Mouse (Mus musculus): Measurements from ENCODE around the gene Dpp6. TPM values are rescaled to one million over a fixed set of nuclear protein-coding genes. Genes with fewer than 3 reads are reported as not detected.

Gene Dpp6
- polyA plus RNA-seq, 1 experiment from 2014 or later, result 12.7 TPM

DNA sequence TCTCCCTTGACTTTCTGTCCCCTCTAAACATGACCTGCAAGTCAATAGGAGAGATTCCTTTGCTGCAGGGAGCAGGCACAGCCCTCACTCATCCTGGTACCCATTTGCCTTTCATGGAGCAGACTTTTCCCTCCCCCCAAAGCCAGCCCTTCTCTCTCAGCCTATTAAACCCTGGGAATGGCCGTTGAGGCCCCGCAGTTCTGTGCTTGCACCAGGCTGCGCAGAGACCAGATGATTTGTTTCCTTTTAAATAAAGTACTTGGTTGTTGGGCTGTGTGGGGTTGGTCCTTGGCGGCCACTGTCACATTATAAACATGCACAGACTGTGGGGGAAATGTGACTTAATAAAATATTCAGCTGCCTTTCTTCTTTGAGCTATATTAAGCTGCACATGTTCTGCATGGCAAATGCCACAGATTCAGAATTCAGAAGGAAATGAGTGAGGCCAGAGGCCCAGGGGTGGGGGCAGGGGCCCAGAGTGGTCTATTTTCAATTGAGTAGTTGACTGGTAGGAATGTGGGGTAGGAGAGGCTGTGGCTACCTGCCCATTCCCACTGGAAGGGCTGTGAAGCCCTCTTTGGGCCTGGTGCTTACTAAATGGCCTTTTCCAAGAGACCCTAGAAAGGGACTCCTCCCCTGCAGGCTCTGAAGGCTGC lies 489.6 kb downstream of the Dpp6 start:
- no peaks in the 10 kb centered on the region for H3K36me3 ChIP-seq
- no peaks in the 10 kb centered on the region for H3K9me3 ChIP-seq
- DNase-seq (ENCODE audit: low spot score), result no peak
- 70% methylated on average over 4 of the region's 4 CpGs for WGBS
- no peak overlapping the region for H3K4me3 ChIP-seq
- H3K4me1 ChIP-seq (replicated peaks), result peaks cover 4% of the 10 kb centered on the region; the same call in 1 of the 2 replicates
- H3K27me3 ChIP-seq (ENCODE audit: insufficient read depth, poor library complexity, severe bottlenecking), result no peaks in the 10 kb centered on the region
- H3K27ac ChIP-seq, result 0 out of 2 replicates have a peak overlapping the region, but pooled peaks have one; percentile 23

DNA sequence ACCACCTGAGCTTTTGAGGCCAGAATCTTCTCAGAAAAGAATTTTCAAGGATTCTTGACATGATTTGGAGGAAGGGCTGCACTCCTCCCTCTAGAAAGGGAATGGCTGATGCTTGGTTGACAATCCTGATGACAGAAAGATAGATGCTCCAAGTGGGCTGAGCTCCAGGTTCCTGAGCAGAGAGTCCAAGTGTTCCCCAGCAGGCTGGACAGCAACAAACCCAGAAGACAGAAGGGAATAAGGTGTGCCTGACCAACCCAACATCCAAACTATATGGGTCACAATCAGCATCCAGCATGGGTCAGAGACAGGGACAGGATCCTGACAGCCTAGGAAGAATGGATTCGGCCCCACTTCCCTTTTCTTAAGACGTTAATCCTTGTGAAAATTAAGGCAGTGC lies 493.2 kb downstream of the Dpp6 start:
- no peaks in the 10 kb centered on the region for H3K9me3 ChIP-seq
- no peak for DNase-seq (ENCODE audit: low spot score)
- peaks cover 4% of the 10 kb centered on the region; the same call in 1 of the 2 replicates for H3K4me1 ChIP-seq (replicated peaks)
- H3K27me3 ChIP-seq (ENCODE audit: insufficient read depth, poor library complexity, severe bottlenecking), result no peaks in the 10 kb centered on the region
- H3K4me3 ChIP-seq, result no peak overlapping the region
- H3K36me3 ChIP-seq, result no peaks in the 10 kb centered on the region
- 64% methylated on average over 2 of the region's 2 CpGs for WGBS
- no peak overlapping the region for H3K27ac ChIP-seq

DNA sequence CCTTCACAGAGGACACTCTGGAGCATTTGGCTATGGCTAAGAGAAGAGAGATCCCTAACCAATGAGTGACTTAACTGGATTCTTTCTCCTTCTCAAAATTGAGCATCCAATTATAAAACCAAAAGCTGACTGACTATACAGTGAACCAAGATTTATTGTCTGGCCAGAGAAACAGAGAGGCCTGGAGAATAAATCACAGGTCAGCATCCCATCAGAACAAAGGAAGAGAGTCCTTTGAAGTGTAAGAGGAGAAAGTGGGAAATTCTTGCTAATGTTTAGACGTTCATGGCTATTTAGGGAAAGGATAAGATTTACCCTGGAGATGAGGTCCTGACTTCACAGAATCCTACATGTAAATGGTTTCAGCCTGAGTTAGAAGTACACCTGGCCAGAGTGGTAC lies 499.7 kb downstream of the Dpp6 start:
- Histone ChIP-seq H3K9me3 (no peaks in the 10 kb centered on the region), H3K27me3 (ENCODE audit: insufficient read depth, poor library complexity, severe bottlenecking) (no peaks in the 10 kb centered on the region), H3K4me1 (replicated peaks) (no peaks in the 10 kb centered on the region), H3K36me3 (no peaks in the 10 kb centered on the region), H3K4me3 (no peak overlapping the region), H3K27ac (no peak overlapping the region)
- no peak for DNase-seq (ENCODE audit: low spot score)
- 58% methylated on average over 1 of the region's 1 CpGs for WGBS

DNA sequence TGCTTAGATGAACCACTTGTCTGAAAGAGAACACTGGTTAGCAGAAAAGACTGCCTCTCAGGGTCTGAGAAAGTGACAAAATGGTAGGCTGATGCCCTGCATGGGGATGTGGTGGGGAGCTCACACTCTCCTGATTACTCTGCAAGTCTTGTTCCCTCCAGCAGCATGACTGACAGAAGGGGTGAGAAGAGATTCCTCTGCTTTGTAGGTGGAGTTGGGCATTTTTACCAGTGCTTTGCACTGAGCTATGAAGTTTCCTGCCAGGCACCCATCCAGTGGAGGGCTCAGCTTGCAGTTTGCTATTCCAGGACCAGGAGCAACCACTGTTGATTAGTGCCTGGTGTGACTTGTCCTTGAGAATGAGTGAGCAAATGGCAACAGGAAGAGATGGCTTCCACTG lies 500.3 kb downstream of the Dpp6 start:
- no peaks in the 10 kb centered on the region for H3K36me3 ChIP-seq
- no peak for DNase-seq (ENCODE audit: low spot score)
- H3K4me3 ChIP-seq, result no peak overlapping the region
- H3K27ac ChIP-seq, result no peak overlapping the region
- H3K4me1 ChIP-seq (replicated peaks), result no peaks in the 10 kb centered on the region
- H3K27me3 ChIP-seq (ENCODE audit: insufficient read depth, poor library complexity, severe bottlenecking), result no peaks in the 10 kb centered on the region
- H3K9me3 ChIP-seq, result no peaks in the 10 kb centered on the region

GRCm38 (mm10) chr5:27317832-27318231 lies 500.8 kb downstream of the Dpp6 start:
- no peak overlapping the region for H3K27ac ChIP-seq
- H3K4me3 ChIP-seq, result no peak overlapping the region
- WGBS, result 73% methylated on average over 1 of the region's 1 CpGs
- H3K9me3 ChIP-seq, result no peaks in the 10 kb centered on the region
- no peaks in the 10 kb centered on the region for H3K27me3 ChIP-seq (ENCODE audit: insufficient read depth, poor library complexity, severe bottlenecking)
- H3K36me3 ChIP-seq, result no peaks in the 10 kb centered on the region
- DNase-seq (ENCODE audit: low spot score), result no peak
- H3K4me1 ChIP-seq (replicated peaks), result no peaks in the 10 kb centered on the region

DNA sequence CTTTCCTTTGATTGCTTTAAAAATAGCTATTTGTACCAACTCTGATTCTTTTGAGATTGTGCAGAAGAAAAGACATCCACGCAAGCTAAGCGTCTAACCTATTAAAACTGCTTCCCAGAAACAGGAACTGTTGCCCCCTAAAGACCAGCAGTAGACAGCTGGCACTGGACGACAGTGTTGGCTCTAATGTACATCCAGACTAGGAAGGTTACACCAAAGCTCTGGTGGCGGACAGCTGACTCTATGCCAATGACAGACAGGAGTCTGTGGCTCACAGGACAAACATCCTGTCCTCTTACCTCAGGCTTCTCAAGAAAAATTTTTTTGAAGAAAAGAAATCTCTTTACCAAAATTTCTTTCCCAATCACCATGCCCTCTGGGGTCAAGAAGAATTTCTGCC lies 502.7 kb downstream of the Dpp6 start:
- Histone ChIP-seq H3K9me3 (no peaks in the 10 kb centered on the region), H3K4me3 (no peak overlapping the region), H3K27ac (no peak overlapping the region), H3K4me1 (replicated peaks) (no peaks in the 10 kb centered on the region), H3K27me3 (ENCODE audit: insufficient read depth, poor library complexity, severe bottlenecking) (no peaks in the 10 kb centered on the region), H3K36me3 (no peaks in the 10 kb centered on the region)
- 89% methylated on average over 4 of the region's 4 CpGs for WGBS
- no peak for DNase-seq (ENCODE audit: low spot score)

DNA sequence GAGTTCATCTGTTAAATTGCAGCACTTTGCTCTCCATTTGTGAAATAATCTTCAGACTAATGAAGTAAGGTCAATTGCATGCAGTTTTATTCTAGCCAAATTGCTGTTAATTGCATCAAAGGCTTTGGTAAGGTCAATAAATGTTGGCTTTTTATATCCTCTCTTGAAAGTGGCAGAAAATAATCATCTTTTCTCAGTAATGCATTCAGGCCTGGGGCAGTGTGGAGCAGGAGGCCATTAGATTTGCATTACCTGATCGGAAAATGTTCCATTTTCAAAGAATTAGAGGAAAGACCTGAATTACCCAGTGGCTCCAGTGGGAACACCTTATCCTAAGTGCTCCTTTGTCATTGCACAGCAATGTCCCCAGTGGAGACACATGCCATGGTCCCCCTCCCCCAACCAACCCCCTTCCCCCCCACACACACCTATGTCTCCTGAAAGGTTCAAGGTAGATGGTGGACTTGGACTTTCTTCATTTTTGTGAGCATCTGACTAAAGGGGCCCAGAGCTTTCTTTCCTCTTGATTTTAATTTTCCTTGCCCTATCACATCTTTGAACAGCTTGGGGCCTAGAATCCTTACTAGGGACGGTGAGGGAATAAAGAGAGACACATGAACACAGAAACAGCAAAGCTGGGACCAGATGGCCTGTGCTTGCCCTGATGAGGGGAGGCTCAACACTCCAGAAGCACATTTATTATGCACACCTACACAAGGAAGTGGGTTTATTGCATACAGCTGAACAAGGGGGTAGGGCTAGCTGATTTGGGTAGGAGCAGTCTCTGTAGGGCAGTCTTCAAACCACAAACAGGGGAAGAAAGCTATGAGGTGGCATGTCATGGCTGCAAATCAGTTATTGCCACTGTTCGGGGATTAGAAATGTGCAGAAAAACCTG lies 506.1 kb downstream of the Dpp6 start:
- H3K4me3 ChIP-seq, result no peak overlapping the region
- no peaks in the 10 kb centered on the region for H3K9me3 ChIP-seq
- WGBS, result 86% methylated on average over 3 of the region's 3 CpGs
- H3K36me3 ChIP-seq, result no peaks in the 10 kb centered on the region
- no peak for DNase-seq (ENCODE audit: low spot score)
- no peak overlapping the region for H3K27ac ChIP-seq
- no peaks in the 10 kb centered on the region for H3K27me3 ChIP-seq (ENCODE audit: insufficient read depth, poor library complexity, severe bottlenecking)
- H3K4me1 ChIP-seq (replicated peaks), result no peaks in the 10 kb centered on the region

DNA sequence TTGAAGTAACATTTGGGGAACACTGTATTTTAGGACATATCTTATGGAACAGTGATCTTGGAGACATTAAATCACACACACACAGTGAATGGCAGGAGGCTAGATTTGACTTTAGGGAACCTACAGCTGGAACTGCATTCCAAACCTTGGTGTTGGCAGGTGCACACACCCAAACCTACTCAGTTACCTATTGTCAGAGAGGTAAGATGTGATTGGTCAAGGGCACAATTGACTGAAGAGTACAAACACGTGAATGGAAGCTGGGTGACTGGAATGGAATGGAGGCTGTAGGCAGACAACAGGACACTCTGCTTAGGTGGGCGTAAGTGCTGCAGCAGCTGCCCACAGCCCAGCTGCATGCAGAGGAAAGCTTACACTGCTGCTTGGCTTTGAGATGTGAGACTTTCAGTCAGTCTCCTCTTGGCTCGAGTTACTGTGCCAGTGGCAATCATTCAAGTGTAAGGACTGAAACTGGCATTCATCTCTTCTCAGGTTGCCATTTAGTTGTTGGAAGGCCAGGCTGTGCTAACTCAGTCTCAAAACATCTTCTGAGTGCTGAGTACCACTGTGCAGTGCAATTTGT lies 507.4 kb downstream of the Dpp6 start:
- Histone ChIP-seq H3K36me3 (no peaks in the 10 kb centered on the region), H3K27me3 (ENCODE audit: insufficient read depth, poor library complexity, severe bottlenecking) (no peaks in the 10 kb centered on the region), H3K4me1 (replicated peaks) (no peaks in the 10 kb centered on the region), H3K27ac (no peak overlapping the region), H3K9me3 (no peaks in the 10 kb centered on the region), H3K4me3 (no peak overlapping the region)
- 60% methylated on average over 3 of the region's 3 CpGs for WGBS
- no peak for DNase-seq (ENCODE audit: low spot score)

- Histone ChIP-seq H3K4me3 (no peak overlapping the region), H3K36me3 (no peaks in the 10 kb centered on the region), H3K27ac (no peak overlapping the region), H3K4me1 (replicated peaks) (no peaks in the 10 kb centered on the region), H3K27me3 (ENCODE audit: insufficient read depth, poor library complexity, severe bottlenecking) (no peaks in the 10 kb centered on the region), H3K9me3 (no peaks in the 10 kb centered on the region)
- 70% methylated on average over 2 of the region's 2 CpGs for WGBS
- DNase-seq (ENCODE audit: low spot score), result no peak
These were observed 519.7 kb downstream of the Dpp6 start for GRCm38 (mm10) chr5:27336698-27337097.

- Histone ChIP-seq H3K4me1 (replicated peaks) (no peaks in the 10 kb centered on the region), H3K4me3 (no peak overlapping the region), H3K36me3 (no peaks in the 10 kb centered on the region), H3K9me3 (no peaks in the 10 kb centered on the region), H3K27ac (no peak overlapping the region), H3K27me3 (ENCODE audit: insufficient read depth, poor library complexity, severe bottlenecking) (no peaks in the 10 kb centered on the region)
- WGBS, result 82% methylated on average over 5 of the region's 5 CpGs
- DNase-seq (ENCODE audit: low spot score), result no peak
These were observed 522.4 kb downstream of the Dpp6 start for GRCm38 (mm10) chr5:27339196-27340030.

GRCm38 (mm10) chr5:27342276-27342675 lies 525.3 kb downstream of the Dpp6 start:
- Histone ChIP-seq H3K27ac (no peak overlapping the region), H3K9me3 (no peaks in the 10 kb centered on the region), H3K36me3 (no peaks in the 10 kb centered on the region), H3K27me3 (ENCODE audit: insufficient read depth, poor library complexity, severe bottlenecking) (no peaks in the 10 kb centered on the region), H3K4me1 (replicated peaks) (no peaks in the 10 kb centered on the region), H3K4me3 (no peak overlapping the region)
- no peak for DNase-seq (ENCODE audit: low spot score)
- 80% methylated on average over 6 of the region's 6 CpGs for WGBS

GRCm38 (mm10) chr5:27343626-27344025 lies 526.6 kb downstream of the Dpp6 start:
- no peaks in the 10 kb centered on the region for H3K36me3 ChIP-seq
- H3K9me3 ChIP-seq, result no peaks in the 10 kb centered on the region
- DNase-seq (ENCODE audit: low spot score), result no peak
- WGBS, result 97% methylated on average over 1 of the region's 1 CpGs
- no peaks in the 10 kb centered on the region for H3K27me3 ChIP-seq (ENCODE audit: insufficient read depth, poor library complexity, severe bottlenecking)
- no peak overlapping the region for H3K4me3 ChIP-seq
- peaks cover 8% of the 10 kb centered on the region; the same call in 1 of the 2 replicates for H3K4me1 ChIP-seq (replicated peaks)
- H3K27ac ChIP-seq, result no peak overlapping the region

All from hindbrain, embryonic 10.5 days (tissue).